Mouse (Mus musculus) neural tube, embryonic 11.5 days (tissue): ENCODE measurements around the gene Cdc26. TPM values are rescaled to one million over a fixed set of nuclear protein-coding genes. Genes with fewer than 3 reads are reported as not detected.

ENCODE experiments used
- ATAC-seq: fragments of 200-750 bp; cut with Nextera tagmentation; 2 replicates; pipeline ENCODE4 v1.8.0; 2017; ENCODE audit warnings: moderate number of reproducible peaks, mild to moderate bottlenecking, moderate TSS enrichment, moderate library complexity; ENCODE audit not compliant: insufficient read depth, low FRiP score, low TSS enrichment
- DNase-seq: peaks from one replicate; pipeline ENCODE4 v3.0.0-alpha.2; 2015; ENCODE audit warnings: low spot score
- H3K27ac ChIP-seq: fragments of 300-500 bp; sonication (generic); 2 replicates; pipeline ENCODE4 v1.5.1; 2014; ENCODE audit warnings: low read depth, mild to moderate bottlenecking, low read length
- H3K27me3 ChIP-seq: fragments of 300-500 bp; sonication (generic); 2 replicates; pipeline ENCODE4 v1.6.1; 2014; ENCODE audit warnings: mild to moderate bottlenecking, low read length, mixed read lengths; ENCODE audit not compliant: control insufficient read depth, insufficient read depth
- H3K36me3 ChIP-seq: fragments of 300-500 bp; sonication (generic); 2 replicates; pipeline ENCODE4 v1.6.1; 2014; ENCODE audit warnings: mild to moderate bottlenecking, low read length, moderate library complexity, mixed read lengths; ENCODE audit not compliant: control insufficient read depth, insufficient read depth
- H3K4me1 ChIP-seq: fragments of 300-500 bp; sonication (generic); 2 replicates; pipeline ENCODE4 v1.6.1; 2014; ENCODE audit warnings: low read length, mixed read lengths; ENCODE audit not compliant: control insufficient read depth, insufficient read depth
- H3K4me2 ChIP-seq: fragments of 300-500 bp; sonication (generic); 2 replicates; pipeline ENCODE4 v1.6.1; 2014; ENCODE audit warnings: low read depth, mild to moderate bottlenecking, moderate library complexity
- H3K4me3 ChIP-seq: fragments of 300-500 bp; sonication (generic); 2 replicates; pipeline ENCODE4 v1.5.1; 2014; ENCODE audit warnings: low read depth, low read length
- H3K9ac ChIP-seq: fragments of 300-500 bp; sonication (generic); 2 replicates; pipeline ENCODE4 v1.6.1; 2014; ENCODE audit warnings: mild to moderate bottlenecking, low read length
- H3K9me3 ChIP-seq: fragments of 300-500 bp; sonication (generic); 2 replicates; pipeline ENCODE4 v1.6.1; 2016; ENCODE audit warnings: low read length; ENCODE audit not compliant: control insufficient read depth
- WGBS: fragments of 180-500 bp; shearing (Covaris S2); extraction: QIAGEN DNeasy Blood & Tissue Kit; methylation state at CpG from one replicate; pipeline ENCODE4 v1.1.7; 2014; 5-methylcytosine and 5-hydroxymethylcytosine counted together
- polyA plus RNA-seq: library from polyadenylated mRNA; unstranded; fragments of >200 nt; fragmentation: Nextera tagmentation; extraction: Ambion mirVana; gene quantifications from 2 replicates; pipeline ENCODE4 v1.2.1, GENCODE M21; 2014

The Cdc26 gene
- polyA plus RNA-seq, 1 experiment from 2014 or later: 161 TPM

DNA sequence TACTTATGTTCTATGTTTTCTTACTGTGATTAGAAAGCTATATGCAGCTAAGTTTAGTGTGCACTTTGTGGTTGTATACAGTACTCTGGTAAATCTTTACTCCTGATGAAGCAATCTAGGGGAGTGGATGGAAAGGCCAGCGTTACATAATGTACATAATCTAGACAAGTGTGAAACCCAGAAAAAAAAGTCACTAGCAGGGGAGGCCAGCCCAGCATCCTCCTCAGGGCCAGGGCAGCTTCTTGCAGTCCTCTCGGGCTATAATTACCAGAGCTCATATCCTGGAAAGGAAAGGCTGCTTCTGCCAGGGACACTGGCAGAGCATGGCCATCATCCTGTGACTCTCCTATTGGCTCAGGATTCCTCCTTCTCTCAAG, 60.1 kb downstream of the Cdc26 start:
- Histone ChIP-seq H3K4me2 (no peak overlapping the region), H3K27me3 (no peaks in the 10 kb centered on the region), H3K36me3 (no peaks in the 10 kb centered on the region; the same call in 1 of the 2 replicates), H3K27ac (no peak overlapping the region), H3K4me1 (no peaks in the 10 kb centered on the region), H3K4me3 (no peak overlapping the region), H3K9ac (no peak overlapping the region), H3K9me3 (no peaks in the 10 kb centered on the region)
- DNase-seq: no peak
- WGBS: 93% methylated on average over 2 of the region's 2 CpGs
- no peak for ATAC-seq

DNA sequence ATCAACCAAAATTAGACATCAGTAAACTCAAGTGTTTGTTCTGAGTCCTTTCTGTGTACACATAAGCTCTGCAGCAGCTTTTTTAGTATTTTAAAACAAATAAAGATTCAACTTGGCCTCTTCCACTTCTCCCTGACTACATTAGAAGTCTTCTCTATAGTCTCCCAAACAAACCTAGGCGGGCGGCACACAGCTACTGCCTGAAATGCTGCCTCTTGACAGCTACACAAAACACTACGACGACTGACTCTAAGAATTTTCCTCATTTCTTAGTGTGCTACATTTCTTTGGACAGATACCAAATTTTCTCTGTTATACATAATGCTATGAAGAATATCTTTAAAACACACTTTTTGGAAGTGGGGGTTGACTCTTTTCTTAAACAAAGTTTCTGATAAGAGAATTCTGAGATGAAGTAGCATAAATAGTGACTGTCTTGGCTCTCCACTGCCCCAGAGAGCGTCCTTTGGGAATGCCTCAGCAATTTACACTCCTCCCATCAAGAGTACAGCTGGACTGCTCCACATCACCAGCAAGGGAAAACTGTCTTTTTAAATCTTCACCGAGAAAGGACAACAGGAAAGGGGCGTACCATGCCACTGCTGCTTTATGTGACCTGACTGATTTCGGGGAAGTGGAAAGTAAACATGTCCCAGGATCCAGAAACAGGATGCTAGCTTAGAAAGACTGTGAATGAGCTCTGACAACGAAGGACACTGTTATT, 60.7 kb downstream of the Cdc26 start:
- DNase-seq: no peak
- H3K9me3 ChIP-seq: no peaks in the 10 kb centered on the region
- no peaks in the 10 kb centered on the region; the same call in 1 of the 2 replicates for H3K36me3 ChIP-seq
- 83% methylated on average over 9 of the region's 9 CpGs for WGBS
- H3K4me2 ChIP-seq: no peak overlapping the region
- H3K9ac ChIP-seq: no peak overlapping the region
- no peaks in the 10 kb centered on the region for H3K27me3 ChIP-seq
- H3K4me3 ChIP-seq: no peak overlapping the region
- no peak for ATAC-seq
- H3K4me1 ChIP-seq: no peaks in the 10 kb centered on the region
- no peak overlapping the region for H3K27ac ChIP-seq

DNA sequence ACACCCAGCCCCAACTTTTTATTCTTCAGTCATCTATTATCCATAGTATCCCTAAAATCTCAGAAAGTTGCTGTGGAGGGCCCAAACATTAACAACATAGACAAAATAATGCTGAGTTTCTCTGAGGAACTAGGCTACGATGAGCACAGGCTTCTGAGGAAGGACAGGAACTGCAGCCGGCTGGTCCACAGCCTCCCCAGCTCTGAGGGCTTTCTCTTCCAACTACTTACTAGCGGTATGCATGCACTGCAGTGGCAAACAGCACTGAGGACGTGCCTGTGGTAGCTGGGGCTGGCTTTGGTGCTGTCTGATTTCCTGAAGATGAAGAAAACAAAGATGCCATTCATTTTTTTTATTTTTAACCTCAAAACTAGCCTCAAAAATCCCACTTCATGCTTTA, 62.6 kb downstream of the Cdc26 start:
- H3K9me3 ChIP-seq: no peaks in the 10 kb centered on the region
- H3K9ac ChIP-seq: no peak overlapping the region
- no peak overlapping the region for H3K4me2 ChIP-seq
- no peaks in the 10 kb centered on the region for H3K27me3 ChIP-seq
- no peaks in the 10 kb centered on the region for H3K4me1 ChIP-seq
- no peak for DNase-seq
- no peaks in the 10 kb centered on the region; the same call in 1 of the 2 replicates for H3K36me3 ChIP-seq
- 94% methylated on average over 4 of the region's 4 CpGs for WGBS
- no peak overlapping the region for H3K4me3 ChIP-seq
- ATAC-seq: no peak
- H3K27ac ChIP-seq: no peak overlapping the region

DNA sequence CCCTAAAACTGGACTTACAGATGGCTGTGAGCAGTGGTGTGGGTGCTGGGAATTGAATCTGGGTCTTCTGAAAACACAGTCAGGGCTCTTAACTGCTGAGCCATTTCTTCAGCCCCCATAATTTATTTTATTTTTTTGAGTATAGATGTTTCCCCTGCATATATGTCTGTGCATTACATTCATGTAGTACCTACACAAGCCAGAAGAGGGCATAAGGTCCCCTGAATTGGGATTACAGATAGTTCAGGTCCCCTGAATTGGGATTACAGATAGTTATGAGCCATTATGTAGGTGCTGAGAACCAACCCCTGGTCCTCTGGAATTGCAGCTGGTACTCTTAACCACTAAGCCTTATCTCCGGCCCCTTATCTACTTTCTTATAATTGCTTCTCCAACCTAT, 64.4 kb downstream of the Cdc26 start:
- Histone ChIP-seq H3K27ac (no peak overlapping the region), H3K9me3 (no peaks in the 10 kb centered on the region), H3K36me3 (no peaks in the 10 kb centered on the region; the same call in 1 of the 2 replicates), H3K27me3 (no peaks in the 10 kb centered on the region), H3K4me2 (no peak overlapping the region), H3K4me1 (no peaks in the 10 kb centered on the region), H3K9ac (no peak overlapping the region), H3K4me3 (no peak overlapping the region)
- WGBS: 97% methylated on average over 1 of the region's 1 CpGs
- DNase-seq: no peak
- ATAC-seq: no peak

DNA sequence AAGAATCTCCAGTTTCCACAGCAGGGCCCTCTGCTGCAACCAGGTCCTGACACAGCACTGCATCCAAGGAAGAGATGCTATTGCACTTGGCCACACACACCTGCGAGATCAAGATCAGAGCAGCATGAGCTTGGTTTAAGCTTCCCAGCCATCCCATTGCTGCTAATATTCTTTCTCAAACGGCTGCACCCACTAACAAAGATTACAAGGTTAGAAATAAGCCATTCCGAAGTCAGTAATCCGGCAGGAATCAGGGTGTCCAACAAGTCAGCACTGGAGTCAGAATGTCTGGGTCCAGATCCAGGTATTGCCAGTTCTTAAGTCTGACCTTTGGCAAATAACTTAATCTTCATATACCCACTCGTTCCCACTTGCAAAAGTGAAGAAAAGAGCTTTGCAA, 69.9 kb downstream of the Cdc26 start:
- no peak overlapping the region for H3K4me3 ChIP-seq
- no peaks in the 10 kb centered on the region for H3K4me1 ChIP-seq
- H3K27me3 ChIP-seq: no peaks in the 10 kb centered on the region
- DNase-seq (no peak), ATAC-seq (no peak)
- WGBS: 87% methylated on average over 5 of the region's 5 CpGs
- H3K9me3 ChIP-seq: no peaks in the 10 kb centered on the region
- 0 out of 2 replicates have a peak, but pooled peaks cover 3% of the 10 kb centered on the region for H3K36me3 ChIP-seq
- no peak overlapping the region for H3K27ac ChIP-seq
- H3K4me2 ChIP-seq: no peak overlapping the region
- no peak overlapping the region for H3K9ac ChIP-seq

Other genes starting within 250 kb of the Cdc26 start
- 28.6 and 29.4 TPM in 2 replicates for gene Zfp37, start 177.6 kb downstream of the Cdc26 start, polyA plus RNA-seq
- 13.0 and 17.2 TPM in 2 replicates for gene Slc31a2, start 146.1 kb downstream of the Cdc26 start, polyA plus RNA-seq
- 21.0 and 22.1 TPM in 2 replicates for gene Fkbp15, start 48.1 kb downstream of the Cdc26 start, polyA plus RNA-seq
- gene Slc31a1, start 47.9 kb downstream of the Cdc26 start, polyA plus RNA-seq: 46.0 and 48.5 TPM in 2 replicates
- 28.2 and 30.0 TPM in 2 replicates for gene Prpf4, start 155 bp upstream of the Cdc26 start, polyA plus RNA-seq
- not detected in 2 replicates for gene Rnf183, start 26.6 kb upstream of the Cdc26 start, polyA plus RNA-seq
- 5.1 and 5.8 TPM in 2 replicates for gene Wdr31, start 62.3 kb upstream of the Cdc26 start, polyA plus RNA-seq
- 0.82 and 1.2 TPM in 2 replicates for gene Bspry, start 71.4 kb upstream of the Cdc26 start, polyA plus RNA-seq
- gene Hdhd3, start 94.8 kb upstream of the Cdc26 start, polyA plus RNA-seq: 11.2 and 14.8 TPM in 2 replicates
- gene Alad, start 111.3 kb upstream of the Cdc26 start, polyA plus RNA-seq: 81.5 and 89.7 TPM in 2 replicates
- 108 and 109 TPM in 2 replicates for gene Pole3, start 116.4 kb upstream of the Cdc26 start, polyA plus RNA-seq
- 0.92 and 1.0 TPM in 2 replicates for gene 4933430I17Rik, start 116.7 kb upstream of the Cdc26 start, polyA plus RNA-seq
- 29.4 and 31.6 TPM in 2 replicates for gene Rgs3, start 151.2 kb upstream of the Cdc26 start, polyA plus RNA-seq